Mouse (Mus musculus): ENCODE data around the gene St6galnac5. TPM values are rescaled to one million over a fixed set of nuclear protein-coding genes. Genes with fewer than 3 reads are reported as not detected.
A peak's percentile ranks its signal among the peaks of the same experiment; 100 is the strongest.

St6galnac5 gene
- polyA plus RNA-seq, 1 experiment from 2014 or later = 2.3 TPM

- ATAC-seq (ENCODE audit: low FRiP score) (no peak), DNase-seq (ENCODE audit: low spot score, missing footprints) (peak; percentile 51)
- Histone ChIP-seq H3K4me1 (ENCODE audit: control insufficient read depth, insufficient read depth, low read length) (no peaks in the 10 kb centered on the region), H3K9me3 (ENCODE audit: control insufficient read depth, low read length) (no peaks in the 10 kb centered on the region), H3K36me3 (ENCODE audit: control insufficient read depth, insufficient read depth, low read length) (no peaks in the 10 kb centered on the region), H3K4me3 (ENCODE audit: low read depth, low read length) (no peak overlapping the region), H3K9ac (ENCODE audit: low read length) (no peak overlapping the region), H3K4me2 (no peak overlapping the region), H3K27me3 (ENCODE audit: control insufficient read depth, insufficient read depth, low read length) (no peaks in the 10 kb centered on the region), H3K27ac (ENCODE audit: low read depth, low read length) (no peak overlapping the region)
- 95% methylated on average over 10 of the region's 10 CpGs for WGBS
Measured at GRCm38 (mm10) chr3:152913150-152913549, 68.9 kb downstream of the St6galnac5 start.

- no peak overlapping the region for H3K27ac ChIP-seq (ENCODE audit: low read depth, low read length)
- H3K4me3 ChIP-seq (ENCODE audit: low read depth, low read length) = no peak overlapping the region
- H3K9ac ChIP-seq (ENCODE audit: low read length) = no peak overlapping the region
- H3K4me2 ChIP-seq = no peak overlapping the region
- no peaks in the 10 kb centered on the region for H3K9me3 ChIP-seq (ENCODE audit: control insufficient read depth, low read length)
- DNase-seq (ENCODE audit: low spot score, missing footprints) (peak; percentile 37), ATAC-seq (ENCODE audit: low FRiP score) (no peak)
- H3K27me3 ChIP-seq (ENCODE audit: control insufficient read depth, insufficient read depth, low read length) = no peaks in the 10 kb centered on the region
- H3K4me1 ChIP-seq (ENCODE audit: control insufficient read depth, insufficient read depth, low read length) = no peaks in the 10 kb centered on the region
- no peaks in the 10 kb centered on the region for H3K36me3 ChIP-seq (ENCODE audit: control insufficient read depth, insufficient read depth, low read length)
- WGBS = 85% methylated on average over 23 of the region's 23 CpGs
Measured at GRCm38 (mm10) chr3:152912216-152913101, 69.6 kb downstream of the St6galnac5 start.

GRCm38 (mm10) chr3:152911578-152911977, 70.5 kb downstream of the St6galnac5 start:
- peak; percentile 61 for DNase-seq (ENCODE audit: low spot score, missing footprints)
- 82% methylated on average over 4 of the region's 4 CpGs for WGBS
- H3K4me1 ChIP-seq (ENCODE audit: control insufficient read depth, insufficient read depth, low read length) = no peaks in the 10 kb centered on the region
- H3K9ac ChIP-seq (ENCODE audit: low read length) = no peak overlapping the region
- no peak overlapping the region for H3K4me2 ChIP-seq
- H3K27me3 ChIP-seq (ENCODE audit: control insufficient read depth, insufficient read depth, low read length) = no peaks in the 10 kb centered on the region
- H3K36me3 ChIP-seq (ENCODE audit: control insufficient read depth, insufficient read depth, low read length) = no peaks in the 10 kb centered on the region
- H3K4me3 ChIP-seq (ENCODE audit: low read depth, low read length) = no peak overlapping the region
- H3K27ac ChIP-seq (ENCODE audit: low read depth, low read length) = no peak overlapping the region
- no peak for ATAC-seq (ENCODE audit: low FRiP score)
- no peaks in the 10 kb centered on the region for H3K9me3 ChIP-seq (ENCODE audit: control insufficient read depth, low read length)

- H3K27me3 ChIP-seq (ENCODE audit: control insufficient read depth, insufficient read depth, low read length) = no peaks in the 10 kb centered on the region
- DNase-seq (ENCODE audit: low spot score, missing footprints) = peak; percentile 65
- no peak for ATAC-seq (ENCODE audit: low FRiP score)
Measured at GRCm38 (mm10) chr3:152907683-152908082, 74.4 kb downstream of the St6galnac5 start.

DNA sequence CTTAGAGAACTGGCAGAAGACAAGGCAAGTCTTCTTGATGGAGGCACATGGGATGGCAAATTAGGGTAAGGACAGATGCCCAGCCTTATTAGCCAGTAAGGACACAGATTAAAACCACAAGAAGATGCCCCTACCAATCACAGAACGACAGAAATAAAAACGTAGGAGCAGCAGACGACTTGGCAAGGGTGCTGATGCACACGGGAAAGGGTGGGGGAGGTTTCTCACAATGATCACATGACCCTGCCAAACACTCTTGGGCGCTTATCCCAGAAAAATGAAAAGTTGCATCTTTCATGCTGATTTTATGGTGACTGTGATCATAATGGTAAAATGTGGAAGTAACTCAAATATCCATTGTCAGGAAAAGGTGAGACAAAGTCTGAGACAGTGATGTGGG, 75.0 kb downstream of the St6galnac5 start:
- no peak overlapping the region for H3K4me3 ChIP-seq (ENCODE audit: low read depth, low read length)
- no peaks in the 10 kb centered on the region for H3K36me3 ChIP-seq (ENCODE audit: control insufficient read depth, insufficient read depth, low read length)
- H3K4me1 ChIP-seq (ENCODE audit: control insufficient read depth, insufficient read depth, low read length) = no peaks in the 10 kb centered on the region
- ATAC-seq (ENCODE audit: low FRiP score) (no peak), DNase-seq (ENCODE audit: low spot score, missing footprints) (peak; percentile 53)
- H3K9me3 ChIP-seq (ENCODE audit: control insufficient read depth, low read length) = no peaks in the 10 kb centered on the region
- H3K9ac ChIP-seq (ENCODE audit: low read length) = no peak overlapping the region
- no peak overlapping the region for H3K4me2 ChIP-seq
- H3K27me3 ChIP-seq (ENCODE audit: control insufficient read depth, insufficient read depth, low read length) = no peaks in the 10 kb centered on the region
- 85% methylated on average over 5 of the region's 5 CpGs for WGBS
- H3K27ac ChIP-seq (ENCODE audit: low read depth, low read length) = no peak overlapping the region

More at GRCm38 (mm10) chr3:152907683-152908082, 74.4 kb downstream of the St6galnac5 start:
- Histone ChIP-seq H3K4me1 (ENCODE audit: control insufficient read depth, insufficient read depth, low read length) (no peaks in the 10 kb centered on the region), H3K4me3 (ENCODE audit: low read depth, low read length) (no peak overlapping the region), H3K27ac (ENCODE audit: low read depth, low read length) (no peak overlapping the region), H3K9ac (ENCODE audit: low read length) (no peak overlapping the region), H3K4me2 (no peak overlapping the region), H3K9me3 (ENCODE audit: control insufficient read depth, low read length) (no peaks in the 10 kb centered on the region), H3K36me3 (ENCODE audit: control insufficient read depth, insufficient read depth, low read length) (no peaks in the 10 kb centered on the region)
- WGBS = 82% methylated on average over 5 of the region's 5 CpGs

- Histone ChIP-seq H3K4me2 (no peak overlapping the region), H3K4me1 (ENCODE audit: control insufficient read depth, insufficient read depth, low read length) (no peaks in the 10 kb centered on the region), H3K9ac (ENCODE audit: low read length) (no peak overlapping the region), H3K27ac (ENCODE audit: low read depth, low read length) (no peak overlapping the region), H3K36me3 (ENCODE audit: control insufficient read depth, insufficient read depth, low read length) (no peaks in the 10 kb centered on the region), H3K27me3 (ENCODE audit: control insufficient read depth, insufficient read depth, low read length) (no peaks in the 10 kb centered on the region), H3K9me3 (ENCODE audit: control insufficient read depth, low read length) (no peaks in the 10 kb centered on the region), H3K4me3 (ENCODE audit: low read depth, low read length) (no peak overlapping the region)
- no peak for ATAC-seq (ENCODE audit: low FRiP score)
- DNase-seq (ENCODE audit: low spot score, missing footprints) = no peak
- WGBS = 70% methylated on average over 10 of the region's 10 CpGs
Measured at GRCm38 (mm10) chr3:152905800-152906199, 76.2 kb downstream of the St6galnac5 start.

DNA sequence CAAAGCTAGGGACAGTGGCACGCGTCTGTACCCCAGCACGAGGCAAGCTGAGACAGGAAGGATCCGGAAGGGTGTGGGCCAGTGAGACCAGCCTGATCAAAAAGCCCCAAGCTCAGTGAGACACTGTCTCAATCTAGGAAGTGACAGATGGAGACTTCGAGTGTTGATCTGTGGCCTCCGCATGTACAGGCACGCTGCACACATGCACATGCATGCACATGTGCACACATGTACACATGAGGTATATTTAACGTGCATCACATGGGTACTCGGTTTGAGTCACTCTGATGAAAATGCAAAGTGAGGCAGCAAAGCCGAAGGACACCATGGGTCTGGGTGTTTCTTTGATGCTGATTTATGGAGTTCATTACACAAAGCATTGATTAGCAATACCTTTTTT, 77.0 kb downstream of the St6galnac5 start:
- DNase-seq (ENCODE audit: low spot score, missing footprints) (no peak), ATAC-seq (ENCODE audit: low FRiP score) (no peak)

DNA sequence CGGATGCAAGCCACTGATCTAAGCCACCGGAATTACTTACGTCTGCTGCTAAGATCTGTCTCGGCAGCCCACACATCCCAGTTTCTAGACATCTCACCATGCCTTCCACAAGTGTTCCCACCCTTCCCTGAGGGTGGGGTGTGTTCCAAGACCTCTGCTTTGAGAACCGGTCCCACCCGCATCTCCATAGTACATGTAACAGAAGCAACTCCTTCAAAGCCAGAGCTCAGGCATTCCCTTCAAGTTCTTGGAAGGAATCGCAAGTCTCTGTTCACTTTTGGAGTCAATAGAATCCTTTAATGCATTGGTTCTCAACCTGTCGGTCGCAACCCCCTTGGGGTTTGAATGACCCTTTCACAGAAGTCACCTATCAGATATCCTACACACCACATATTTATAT, 83.1 kb downstream of the St6galnac5 start:
- no peak overlapping the region for H3K27ac ChIP-seq (ENCODE audit: low read depth, low read length)
- DNase-seq (ENCODE audit: low spot score, missing footprints) (peak; percentile 72), ATAC-seq (ENCODE audit: low FRiP score) (no peak)
- H3K9ac ChIP-seq (ENCODE audit: low read length) = no peak overlapping the region
- no peak overlapping the region for H3K4me2 ChIP-seq
- no peaks in the 10 kb centered on the region for H3K9me3 ChIP-seq (ENCODE audit: control insufficient read depth, low read length)
- H3K27me3 ChIP-seq (ENCODE audit: control insufficient read depth, insufficient read depth, low read length) = no peaks in the 10 kb centered on the region
- H3K4me1 ChIP-seq (ENCODE audit: control insufficient read depth, insufficient read depth, low read length) = no peaks in the 10 kb centered on the region
- 94% methylated on average over 9 of the region's 9 CpGs for WGBS
- H3K4me3 ChIP-seq (ENCODE audit: low read depth, low read length) = no peak overlapping the region
- no peaks in the 10 kb centered on the region for H3K36me3 ChIP-seq (ENCODE audit: control insufficient read depth, insufficient read depth, low read length)

More for the DNA sequence above, 77.0 kb downstream of the St6galnac5 start:
- Histone ChIP-seq H3K4me2 (no peak overlapping the region), H3K9ac (ENCODE audit: low read length) (no peak overlapping the region), H3K36me3 (ENCODE audit: control insufficient read depth, insufficient read depth, low read length) (no peaks in the 10 kb centered on the region), H3K4me3 (ENCODE audit: low read depth, low read length) (no peak overlapping the region), H3K9me3 (ENCODE audit: control insufficient read depth, low read length) (no peaks in the 10 kb centered on the region), H3K27me3 (ENCODE audit: control insufficient read depth, insufficient read depth, low read length) (no peaks in the 10 kb centered on the region), H3K4me1 (ENCODE audit: control insufficient read depth, insufficient read depth, low read length) (no peaks in the 10 kb centered on the region), H3K27ac (ENCODE audit: low read depth, low read length) (no peak overlapping the region)
- WGBS = 92% methylated on average over 10 of the region's 10 CpGs

GRCm38 (mm10) chr3:152897196-152897595, 84.8 kb downstream of the St6galnac5 start:
- Histone ChIP-seq H3K27ac (ENCODE audit: low read depth, low read length) (no peak overlapping the region), H3K36me3 (ENCODE audit: control insufficient read depth, insufficient read depth, low read length) (no peaks in the 10 kb centered on the region), H3K4me2 (no peak overlapping the region), H3K4me1 (ENCODE audit: control insufficient read depth, insufficient read depth, low read length) (no peaks in the 10 kb centered on the region), H3K4me3 (ENCODE audit: low read depth, low read length) (no peak overlapping the region), H3K27me3 (ENCODE audit: control insufficient read depth, insufficient read depth, low read length) (no peaks in the 10 kb centered on the region), H3K9me3 (ENCODE audit: control insufficient read depth, low read length) (no peaks in the 10 kb centered on the region), H3K9ac (ENCODE audit: low read length) (no peak overlapping the region)
- WGBS = 78% methylated on average over 5 of the region's 5 CpGs
- DNase-seq (ENCODE audit: low spot score, missing footprints) (peak; percentile 33), ATAC-seq (ENCODE audit: low FRiP score) (no peak)
